Mouse (Mus musculus) MEL (cell line): ENCODE measurements around the gene Fam19a5.

Experiments
- CHD2 ChIP-seq: IDR thresholded peaks from 2 replicates; pipeline ENCODE4 v1.6.1; 2011; ENCODE audit warnings: low read length, improper control_type of control experiment
- CTCF ChIP-seq, 3 experiments: IDR thresholded peaks in 2 of 3; conservative IDR thresholded peaks in 1 of 3; 2 replicates each; pipeline ENCODE4 v1.5.1; 2011 to 2012; ENCODE audit warnings: low read length in 3 of 3, low read depth in 2 of 3, mild to moderate bottlenecking in 2 of 3, improper control_type of control experiment in 1 of 3, inconsistent platforms in 1 of 3, mixed read lengths in 1 of 3, moderate library complexity in 1 of 3; ENCODE audit not compliant: control insufficient read depth in 1 of 3, insufficient read depth in 1 of 3, poor library complexity in 1 of 3, severe bottlenecking in 1 of 3
- EP300 ChIP-seq, 2 experiments: IDR thresholded peaks; 2 replicates each; pipeline ENCODE4 v1.6.1; 2011; ENCODE audit warnings: improper control_type of control experiment in 2 of 2, low read length in 2 of 2, low read depth in 1 of 2, mild to moderate bottlenecking in 1 of 2
- ETS1 ChIP-seq: IDR thresholded peaks from 2 replicates; pipeline ENCODE4 v1.6.1; 2012; ENCODE audit warnings: low read depth, mild to moderate bottlenecking, inconsistent platforms, low read length, improper control_type of control experiment, moderate library complexity
- POLR2A ChIP-seq, 2 experiments: IDR thresholded peaks; 2 replicates each; pipeline ENCODE4 v1.6.1; 2011 to 2012; ENCODE audit warnings: low read length in 2 of 2, mild to moderate bottlenecking in 2 of 2, control low read depth in 1 of 2, improper control_type of control experiment in 1 of 2, low read depth in 1 of 2, moderate library complexity in 1 of 2; ENCODE audit not compliant: control insufficient read depth in 1 of 2, insufficient read depth in 1 of 2, poor library complexity in 1 of 2
- POLR2AphosphoS5 ChIP-seq: IDR thresholded peaks from 2 replicates; pipeline ENCODE4 v1.6.1; 2012; ENCODE audit warnings: low read depth, borderline replicate concordance, mild to moderate bottlenecking, inconsistent platforms, low read length, moderate library complexity, mixed read lengths
- RAD21 ChIP-seq: IDR thresholded peaks from 2 replicates; pipeline ENCODE4 v1.6.1; 2011; ENCODE audit warnings: mild to moderate bottlenecking, low read depth, low read length, improper control_type of control experiment
- SIN3A ChIP-seq: IDR thresholded peaks from 2 replicates; pipeline ENCODE4 v1.6.1; 2012; ENCODE audit warnings: low read length, improper control_type of control experiment, inconsistent platforms
- USF2 ChIP-seq, 2 experiments: IDR thresholded peaks; 2 replicates each; pipeline ENCODE4 v1.6.1; 2011 to 2012; ENCODE audit warnings: improper control_type of control experiment in 2 of 2, low read length in 2 of 2, borderline replicate concordance in 1 of 2, inconsistent platforms in 1 of 2, low read depth in 1 of 2, mild to moderate bottlenecking in 1 of 2; ENCODE audit not compliant: insufficient read depth in 1 of 2

- TF ChIP-seq SIN3A (no peak), USF2 (IDR thresholded peaks at IDR 0.05; ENCODE audit: borderline replicate concordance in 1 of 2, insufficient read depth in 1 of 2, low read depth in 1 of 2, low read length in 2 of 2) (no peak), POLR2A (IDR thresholded peaks at IDR 0.05; ENCODE audit: control insufficient read depth in 1 of 2, insufficient read depth in 1 of 2, low read depth in 1 of 2, low read length in 2 of 2, poor library complexity in 1 of 2) (no peak), POLR2AphosphoS5 (no peak), EP300 (IDR thresholded peaks at IDR 0.05; ENCODE audit: low read depth in 1 of 2, low read length in 2 of 2) (no peak), CTCF (IDR thresholded peaks at IDR 0.05 in 2 of 3, conservative IDR thresholded peaks at IDR 0.05 in 1 of 3; ENCODE audit: control insufficient read depth in 1 of 3, insufficient read depth in 1 of 3, low read depth in 2 of 3, low read length in 3 of 3, poor library complexity in 1 of 3, severe bottlenecking in 1 of 3) (no peak), CHD2 (no peak), ETS1 (no peak), RAD21 (no peak)
Observed at GRCm38 (mm10) chr15:87717056-87717455, 173.0 kb downstream of the Fam19a5 start.
